Mouse (Mus musculus) kidney, embryonic 16.5 days (tissue): Measurements from ENCODE around the gene Macrod1. TPM values are rescaled to one million over a fixed set of nuclear protein-coding genes. Genes with fewer than 3 reads are reported as not detected.

ENCODE experiments used
- ATAC-seq: fragments of 200-750 bp; cut with Nextera tagmentation; 2 replicates; pipeline ENCODE4 v1.8.0; 2017; ENCODE audit warnings: moderate TSS enrichment; ENCODE audit not compliant: low FRiP score, low TSS enrichment
- H3K27ac ChIP-seq: fragments of 300-500 bp; sonication (generic); 2 replicates; pipeline ENCODE4 v1.5.1; 2014; ENCODE audit warnings: low read length
- H3K27me3 ChIP-seq: fragments of 300-500 bp; sonication (generic); 2 replicates; pipeline ENCODE4 v1.6.1; 2014; ENCODE audit warnings: low read length, control low read depth, mixed read lengths; ENCODE audit not compliant: insufficient read depth
- H3K36me3 ChIP-seq: fragments of 300-500 bp; sonication (generic); 2 replicates; pipeline ENCODE4 v1.6.1; 2014; ENCODE audit warnings: low read length, control low read depth, mixed read lengths; ENCODE audit not compliant: insufficient read depth
- H3K4me1 ChIP-seq: fragments of 300-500 bp; sonication (generic); 2 replicates; pipeline ENCODE4 v1.6.1; 2014; ENCODE audit warnings: low read length, control low read depth, mixed read lengths; ENCODE audit not compliant: insufficient read depth
- H3K4me2 ChIP-seq: fragments of 300-500 bp; sonication (generic); replicated peaks from 2 replicates; pipeline ENCODE4 v1.6.1; 2014; ENCODE audit warnings: low read depth, low read length
- H3K4me3 ChIP-seq: fragments of 300-500 bp; sonication (generic); 2 replicates; pipeline ENCODE4 v1.5.1; 2014; ENCODE audit warnings: mild to moderate bottlenecking, low read length
- H3K9ac ChIP-seq: fragments of 300-500 bp; sonication (generic); replicated peaks from 2 replicates; pipeline ENCODE4 v1.6.1; 2014; ENCODE audit warnings: low read length
- H3K9me3 ChIP-seq: fragments of 300-500 bp; sonication (generic); 2 replicates; pipeline ENCODE4 v1.6.1; 2016; ENCODE audit warnings: low read length, control low read depth
- WGBS: fragments of 180-500 bp; shearing (Covaris S2); extraction: QIAGEN DNeasy Blood & Tissue Kit; methylation state at CpG from one replicate; pipeline ENCODE4 v1.1.7; 2014; 5-methylcytosine and 5-hydroxymethylcytosine counted together
- polyA plus RNA-seq: library from polyadenylated mRNA; unstranded; fragments of >200 nt; fragmentation: Nextera tagmentation; extraction: Ambion mirVana; gene quantifications from 2 replicates; pipeline ENCODE4 v1.2.1, GENCODE M21; 2015

Gene Macrod1
- polyA plus RNA-seq, 1 experiment from 2014 or later = 16.4 TPM

GRCm38 (mm10) chr19:7181496-7181895 is 124.9 kb downstream of the Macrod1 start:
- 72% methylated on average over 7 of the region's 7 CpGs for WGBS
- H3K27ac ChIP-seq = peak overlapping the region; percentile 57; the same call in 1 of the 2 replicates
- H3K9me3 ChIP-seq = no peaks in the 10 kb centered on the region
- peaks cover 26% of the 10 kb centered on the region; the same call in 1 of the 2 replicates for H3K27me3 ChIP-seq
- no peaks in the 10 kb centered on the region for H3K36me3 ChIP-seq
- H3K9ac ChIP-seq = no peak overlapping the region
- no peak overlapping the region for H3K4me2 ChIP-seq
- peaks cover 60% of the 10 kb centered on the region for H3K4me1 ChIP-seq
- no peak for ATAC-seq
- no peak overlapping the region for H3K4me3 ChIP-seq

DNA sequence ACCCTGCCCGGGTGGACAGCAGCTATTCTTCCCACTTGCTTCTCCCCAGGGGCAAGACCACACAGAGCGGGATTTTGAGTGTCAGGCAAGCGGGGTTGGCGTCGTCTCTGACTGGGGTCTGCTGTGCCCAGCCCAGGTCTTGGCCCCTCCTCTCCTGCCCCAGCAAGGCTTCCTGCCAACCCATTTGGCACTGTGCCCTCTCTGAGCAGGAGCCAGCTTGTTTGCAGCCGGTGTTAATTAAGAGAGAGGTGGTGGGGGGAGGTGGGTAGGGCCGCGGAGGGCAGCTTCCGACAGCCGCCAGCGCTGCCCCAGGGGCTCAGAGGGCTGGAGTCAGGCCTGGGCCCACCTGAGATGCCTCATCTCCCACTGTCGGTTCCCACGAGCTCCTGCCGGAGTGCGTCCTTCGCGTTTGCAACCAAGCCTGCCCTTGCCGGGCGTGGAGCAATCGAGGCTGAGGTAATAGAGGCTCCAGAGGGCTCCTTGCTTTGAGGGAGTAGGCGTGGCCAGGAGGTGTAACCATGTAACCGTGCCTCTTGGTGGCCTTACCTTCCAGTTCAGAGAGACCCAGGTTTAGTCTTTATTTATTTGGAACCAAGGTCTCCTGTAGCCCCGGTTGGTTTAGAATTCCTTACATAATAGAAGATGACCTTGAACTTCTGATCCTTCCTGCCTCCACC is 125.8 kb downstream of the Macrod1 start:
- peak overlapping the region; percentile 57 for H3K27ac ChIP-seq
- peak overlapping the region; percentile 48 for H3K9ac ChIP-seq
- peak overlapping the region; percentile 36 for H3K4me2 ChIP-seq
- H3K4me1 ChIP-seq = peaks cover 67% of the 10 kb centered on the region
- peak; percentile 58 for ATAC-seq
- H3K27me3 ChIP-seq = peaks cover 22% of the 10 kb centered on the region; the same call in 1 of the 2 replicates
- WGBS = 8% methylated on average over 23 of the region's 23 CpGs
- H3K4me3 ChIP-seq = peak overlapping the region; percentile 18; the same call in 1 of the 2 replicates
- no peaks in the 10 kb centered on the region for H3K9me3 ChIP-seq
- no peaks in the 10 kb centered on the region for H3K36me3 ChIP-seq

DNA sequence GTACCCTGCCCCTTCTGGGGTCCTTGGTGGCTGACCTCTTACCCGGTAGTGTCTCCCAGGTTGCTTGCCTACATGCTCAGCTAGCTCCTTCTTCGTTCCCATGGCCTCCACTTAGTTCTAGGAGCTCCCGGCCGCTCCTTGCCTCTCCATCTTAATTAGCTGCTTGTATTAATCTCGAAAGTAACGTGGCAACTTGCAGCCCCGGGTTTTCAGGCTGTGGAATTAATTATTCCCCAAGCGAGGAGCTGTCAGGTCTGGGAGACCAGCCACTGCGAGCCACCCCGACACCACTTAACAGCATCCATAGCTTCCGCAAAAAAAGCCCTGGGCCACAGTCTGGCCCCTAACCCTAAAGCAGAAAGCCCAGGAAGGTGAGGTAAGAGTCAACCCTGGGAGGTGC is 126.8 kb downstream of the Macrod1 start:
- no peak overlapping the region for H3K27ac ChIP-seq
- H3K4me3 ChIP-seq = no peak overlapping the region
- ATAC-seq = no peak
- H3K36me3 ChIP-seq = no peaks in the 10 kb centered on the region
- peaks cover 22% of the 10 kb centered on the region; the same call in 1 of the 2 replicates for H3K27me3 ChIP-seq
- no peaks in the 10 kb centered on the region for H3K9me3 ChIP-seq
- H3K4me1 ChIP-seq = peaks cover 65% of the 10 kb centered on the region
- WGBS = 64% methylated on average over 11 of the region's 11 CpGs
- no peak overlapping the region for H3K4me2 ChIP-seq
- 0 out of 2 replicates have a peak overlapping the region, but pooled peaks have one; percentile 13 for H3K9ac ChIP-seq

GRCm38 (mm10) chr19:7185059-7185458 is 128.4 kb downstream of the Macrod1 start:
- Histone ChIP-seq H3K9ac (no peak overlapping the region), H3K27me3 (peaks cover 22% of the 10 kb centered on the region; the same call in 1 of the 2 replicates), H3K4me1 (peaks cover 54% of the 10 kb centered on the region), H3K27ac (no peak overlapping the region), H3K4me2 (no peak overlapping the region), H3K4me3 (no peak overlapping the region), H3K36me3 (no peaks in the 10 kb centered on the region), H3K9me3 (no peaks in the 10 kb centered on the region)
- no peak for ATAC-seq
- 57% methylated on average over 4 of the region's 4 CpGs for WGBS

GRCm38 (mm10) chr19:7185715-7186291 is 129.2 kb downstream of the Macrod1 start:
- Histone ChIP-seq H3K36me3 (no peaks in the 10 kb centered on the region), H3K27ac (no peak overlapping the region), H3K9me3 (no peaks in the 10 kb centered on the region), H3K4me1 (peaks cover 50% of the 10 kb centered on the region), H3K9ac (peak overlapping the region; percentile 29; the same call in 1 of the 2 replicates), H3K27me3 (peaks cover 15% of the 10 kb centered on the region; the same call in 1 of the 2 replicates), H3K4me3 (no peak overlapping the region), H3K4me2 (0 out of 2 replicates have a peak overlapping the region, but pooled peaks have one; percentile 8)
- 6% methylated on average over 17 of the region's 18 CpGs for WGBS
- no peak for ATAC-seq

DNA sequence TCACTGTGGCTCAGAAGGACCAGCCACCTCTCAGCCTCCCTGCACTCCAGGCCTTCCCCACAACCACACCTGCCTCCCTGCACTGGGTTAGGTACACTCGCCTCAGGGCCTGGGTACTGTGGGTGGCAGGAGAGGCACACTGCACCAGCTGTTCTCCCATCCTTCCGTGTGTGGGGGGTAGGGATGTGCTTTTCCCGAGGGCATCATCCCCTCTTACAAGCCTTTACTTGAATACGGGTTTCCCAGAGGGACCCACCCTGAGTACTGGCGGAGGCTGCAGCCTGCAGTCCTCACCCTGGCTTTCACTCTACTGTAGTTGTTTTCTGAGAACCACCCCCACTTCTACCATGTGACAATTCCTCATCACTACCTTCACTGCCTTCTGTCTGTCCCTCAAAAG is 130.5 kb downstream of the Macrod1 start:
- H3K4me1 ChIP-seq = peaks cover 55% of the 10 kb centered on the region
- no peak overlapping the region for H3K4me3 ChIP-seq
- H3K9me3 ChIP-seq = no peaks in the 10 kb centered on the region
- H3K27me3 ChIP-seq = peaks cover 13% of the 10 kb centered on the region; the same call in 1 of the 2 replicates
- no peak overlapping the region for H3K4me2 ChIP-seq
- no peak overlapping the region for H3K27ac ChIP-seq
- no peak for ATAC-seq
- 75% methylated on average over 5 of the region's 5 CpGs for WGBS
- no peaks in the 10 kb centered on the region for H3K36me3 ChIP-seq
- H3K9ac ChIP-seq = no peak overlapping the region

GRCm38 (mm10) chr19:7189026-7189425 is 132.4 kb downstream of the Macrod1 start:
- Histone ChIP-seq H3K9me3 (no peaks in the 10 kb centered on the region), H3K36me3 (no peaks in the 10 kb centered on the region), H3K4me2 (no peak overlapping the region), H3K9ac (no peak overlapping the region), H3K4me3 (no peak overlapping the region), H3K27ac (no peak overlapping the region), H3K27me3 (peaks cover 2% of the 10 kb centered on the region; the same call in 1 of the 2 replicates), H3K4me1 (peaks cover 55% of the 10 kb centered on the region)
- WGBS = 87% methylated on average over 4 of the region's 4 CpGs
- ATAC-seq = no peak

- no peaks in the 10 kb centered on the region; the same call in 1 of the 2 replicates for H3K27me3 ChIP-seq
Observed at GRCm38 (mm10) chr19:7190986-7191385, 134.4 kb downstream of the Macrod1 start.

GRCm38 (mm10) chr19:7191639-7192038 is 135.0 kb downstream of the Macrod1 start:
- peak; percentile 86 for ATAC-seq
- peak overlapping the region; percentile 85 for H3K27ac ChIP-seq
- H3K4me2 ChIP-seq = no peak overlapping the region
- H3K9ac ChIP-seq = no peak overlapping the region
- H3K27me3 ChIP-seq = no peaks in the 10 kb centered on the region; the same call in 1 of the 2 replicates
- no peaks in the 10 kb centered on the region for H3K9me3 ChIP-seq
- peaks cover 46% of the 10 kb centered on the region for H3K4me1 ChIP-seq
- WGBS = 38% methylated on average over 6 of the region's 6 CpGs
- no peaks in the 10 kb centered on the region for H3K36me3 ChIP-seq
- no peak overlapping the region for H3K4me3 ChIP-seq

More at GRCm38 (mm10) chr19:7190986-7191385, 134.4 kb downstream of the Macrod1 start:
- Histone ChIP-seq H3K4me1 (peaks cover 47% of the 10 kb centered on the region), H3K9me3 (no peaks in the 10 kb centered on the region), H3K9ac (no peak overlapping the region), H3K27ac (peak overlapping the region; percentile 69), H3K4me2 (no peak overlapping the region), H3K4me3 (no peak overlapping the region), H3K36me3 (no peaks in the 10 kb centered on the region)
- no peak for ATAC-seq
- WGBS = 47% methylated on average over 5 of the region's 5 CpGs
